Mouse (Mus musculus) regulatory T cell (primary cell): Measurements from ENCODE around the gene Fa2h.

Experiments
- in situ Hi-C: fragments of 300-600 bp; cut with MboI, MseI; formaldehyde crosslinking; loops from one replicate; pipeline ENCODE4 v1.15.1; 2025; ENCODE audit warnings: high pct_unique_total_duplicates

Gene Fa2h

GRCm38 (mm10) chr8:111393391-111394363 lies at the start of gene Fa2h:
Fa2h (minus strand) TSS chr8:111393824.
- in situ Hi-C loops, result no loop called here

- in situ Hi-C loops, result no loop called here
These were observed 45.6 kb upstream of the Fa2h start for GRCm38 (mm10) chr8:111439189-111439588.

DNA sequence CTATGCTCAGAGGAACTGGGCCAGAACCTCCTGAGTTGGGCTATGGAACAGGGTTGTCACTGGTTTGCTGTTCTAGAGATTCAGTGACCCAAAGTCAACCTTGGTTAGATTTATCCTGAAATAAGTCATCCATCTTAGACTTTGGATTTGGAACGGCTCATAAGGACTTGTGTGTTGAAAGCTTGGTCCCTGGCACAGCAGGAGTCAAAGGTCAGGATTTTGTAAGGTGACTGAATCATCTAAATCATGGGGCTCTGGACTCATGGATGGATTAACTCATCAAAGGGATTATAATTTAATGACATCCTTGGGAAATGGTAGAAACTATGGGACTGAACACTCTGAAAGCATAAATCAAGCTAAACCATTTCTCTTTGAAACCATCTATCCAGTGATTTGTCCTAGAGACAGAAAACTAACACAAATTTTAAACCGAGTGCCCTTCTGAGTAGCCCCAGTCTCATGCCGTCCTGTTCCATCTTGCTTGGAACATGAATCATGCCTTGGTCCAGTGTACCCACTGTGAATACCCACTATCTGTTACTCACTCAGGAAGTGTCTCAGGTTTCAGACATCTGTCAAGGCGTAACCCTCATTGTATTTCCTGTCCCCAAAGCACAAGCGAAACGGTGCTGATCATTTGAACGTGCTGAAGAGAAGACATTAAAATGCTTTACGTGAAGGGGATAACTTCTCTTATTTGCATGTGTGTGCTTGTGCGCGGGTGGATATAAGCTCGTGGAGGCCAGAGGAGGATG lies 41.6 kb upstream of the Fa2h start:
- in situ Hi-C loops, result no loop called here

- in situ Hi-C loops, result no loop called here
These were observed 31.0 kb upstream of the Fa2h start for GRCm38 (mm10) chr8:111424646-111425045.

DNA sequence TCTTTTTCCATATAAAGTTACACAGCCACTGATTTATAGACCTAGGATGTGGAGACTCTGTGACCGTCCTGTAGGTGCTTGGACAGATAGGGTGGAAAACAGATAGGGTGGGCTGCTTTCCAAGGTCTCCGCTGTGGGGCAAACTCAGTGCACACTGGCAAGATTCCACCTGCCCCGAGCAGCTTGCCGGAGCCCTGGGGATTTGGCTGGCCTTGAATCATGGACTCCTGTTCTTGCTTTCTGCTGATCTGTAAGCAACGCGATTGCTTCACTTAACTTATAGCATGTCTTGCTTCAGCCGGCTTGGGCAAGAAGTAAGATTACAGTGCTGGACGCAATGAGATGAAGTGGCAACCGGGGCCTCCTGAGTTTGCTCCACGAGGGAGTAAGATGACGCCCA lies 30.6 kb upstream of the Fa2h start:
- in situ Hi-C loops, result no loop called here

GRCm38 (mm10) chr8:111422614-111423013 lies 29.0 kb upstream of the Fa2h start:
- in situ Hi-C loops, result no loop called here

DNA sequence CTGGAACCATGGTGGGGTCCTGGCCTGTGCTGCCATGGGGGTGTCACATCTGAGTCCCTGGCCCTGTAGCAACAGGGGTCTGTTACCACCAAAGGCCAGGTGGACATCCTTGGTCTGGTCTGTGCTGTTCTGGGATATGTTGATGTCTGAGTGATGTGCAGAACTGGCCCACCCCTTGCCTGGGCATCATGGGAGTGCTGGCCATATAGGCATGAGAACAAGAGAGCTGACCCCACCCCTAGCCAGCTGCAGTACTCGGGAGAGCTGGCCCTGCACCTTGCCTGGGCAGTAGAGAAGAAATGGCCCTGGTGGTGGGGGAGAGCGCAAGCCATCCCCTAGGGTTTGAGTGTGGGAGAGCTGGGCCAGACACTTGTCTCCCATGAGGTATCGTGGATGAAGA lies 25.5 kb upstream of the Fa2h start:
- in situ Hi-C loops, result no loop called here

DNA sequence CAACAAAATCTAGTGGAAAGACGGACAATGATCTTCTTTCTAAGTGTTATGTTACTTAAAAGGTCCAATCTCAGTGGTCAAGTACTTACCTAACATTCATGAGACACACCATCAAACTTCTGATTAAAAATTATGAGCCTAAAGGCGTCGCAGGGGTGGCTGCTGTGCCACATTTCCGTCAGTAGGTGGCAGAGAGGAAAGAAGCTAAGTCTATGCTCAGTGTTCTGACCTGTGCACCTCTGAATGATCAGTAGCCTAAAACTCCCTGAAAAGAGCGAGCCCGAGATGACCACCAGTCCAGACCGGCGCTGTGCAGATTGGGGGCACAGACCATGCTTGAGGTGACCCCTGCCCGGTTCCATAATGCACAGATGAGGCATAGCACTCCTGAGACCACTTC lies 25.0 kb upstream of the Fa2h start:
- in situ Hi-C loops, result no loop called here

- in situ Hi-C loops, result no loop called here
These were observed 23.6 kb upstream of the Fa2h start for GRCm38 (mm10) chr8:111417222-111417621.

DNA sequence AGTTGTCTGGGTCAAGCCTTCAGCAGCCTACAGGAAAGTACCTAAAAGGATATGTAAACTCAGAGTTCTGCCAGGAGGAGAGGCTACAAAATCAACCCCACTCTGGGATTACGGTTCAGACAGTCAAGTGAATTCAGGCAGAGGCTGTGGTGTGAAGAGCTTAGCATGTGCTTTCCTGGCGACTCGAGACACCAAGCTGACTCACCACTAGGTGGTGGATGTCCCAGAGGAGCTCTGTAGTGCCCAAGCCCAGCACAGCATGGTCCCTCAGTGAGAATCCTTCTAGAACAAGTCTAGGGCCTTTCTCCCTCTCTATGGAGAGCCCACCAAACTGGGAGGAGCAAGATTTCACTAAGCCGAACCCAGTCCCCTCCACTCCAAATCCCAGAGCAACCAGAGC lies 9.8 kb upstream of the Fa2h start:
- in situ Hi-C loops, result no loop called here

- in situ Hi-C loops, result no loop called here
These were observed 2.4 kb downstream of the Fa2h start for GRCm38 (mm10) chr8:111391268-111391667.

DNA sequence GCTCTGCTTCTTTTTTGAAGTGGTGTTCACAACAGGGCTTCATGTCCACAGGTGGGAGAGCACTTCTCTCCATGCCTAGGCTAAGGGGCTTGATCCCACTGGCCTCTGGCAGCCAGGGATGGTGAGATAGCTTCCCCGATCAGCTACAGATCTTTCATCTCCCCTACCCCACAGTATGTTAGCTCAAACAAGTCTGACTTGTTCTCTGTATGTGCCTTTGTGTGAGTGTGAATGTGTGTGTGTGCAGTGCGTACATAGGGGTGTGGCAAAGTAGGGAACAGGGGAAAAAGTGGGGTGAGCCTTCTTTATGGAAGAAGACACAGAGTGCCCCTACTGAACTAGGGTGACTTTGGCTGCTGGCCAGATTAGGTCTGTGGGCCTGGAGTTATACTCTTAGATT lies 2.8 kb downstream of the Fa2h start:
- in situ Hi-C loops, result no loop called here

DNA sequence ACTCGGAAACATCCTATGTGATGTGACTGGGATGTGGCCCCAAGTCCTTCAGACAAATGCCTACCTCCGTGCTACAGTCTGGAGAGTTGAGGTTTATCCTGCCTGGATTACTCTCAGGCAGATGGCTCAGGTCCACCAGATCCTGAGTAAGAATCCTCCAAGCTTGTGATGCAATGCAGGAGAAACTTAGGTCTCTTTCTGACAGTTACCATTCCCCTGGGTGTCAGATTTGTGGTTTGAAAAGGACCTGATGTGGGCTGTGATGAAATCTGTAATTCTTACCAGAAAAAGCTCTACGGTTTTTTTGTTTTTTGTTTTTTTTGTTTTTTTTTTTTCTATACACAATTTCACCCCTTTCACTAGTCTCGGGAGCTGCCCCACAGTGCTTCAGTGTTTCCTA lies 4.0 kb downstream of the Fa2h start:
- in situ Hi-C loops, result no loop called here

DNA sequence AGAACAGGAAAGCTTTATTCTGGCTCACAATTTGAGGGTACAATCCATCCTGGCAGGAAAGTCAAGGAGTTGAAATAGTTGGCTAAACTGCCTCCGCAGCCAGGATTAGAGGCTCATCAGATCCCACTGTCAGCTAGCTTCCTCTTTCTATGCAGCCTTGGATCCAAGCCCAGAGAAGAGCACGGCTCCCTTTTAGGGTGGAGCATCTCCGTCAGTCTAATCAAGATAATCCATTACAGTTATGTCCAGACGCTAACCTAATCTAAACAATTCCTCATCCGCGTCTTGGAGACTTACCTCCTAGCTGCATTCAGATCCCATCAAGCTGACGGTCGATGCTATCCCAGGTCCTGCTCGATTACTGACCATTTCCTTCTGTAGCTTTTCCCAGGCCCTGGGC lies 7.7 kb downstream of the Fa2h start:
- in situ Hi-C loops, result no loop called here

- in situ Hi-C loops, result no loop called here
These were observed 9.0 kb downstream of the Fa2h start for GRCm38 (mm10) chr8:111384628-111385027.

- in situ Hi-C loops, result no loop called here
These were observed 18.4 kb downstream of the Fa2h start for GRCm38 (mm10) chr8:111375192-111375591.

DNA sequence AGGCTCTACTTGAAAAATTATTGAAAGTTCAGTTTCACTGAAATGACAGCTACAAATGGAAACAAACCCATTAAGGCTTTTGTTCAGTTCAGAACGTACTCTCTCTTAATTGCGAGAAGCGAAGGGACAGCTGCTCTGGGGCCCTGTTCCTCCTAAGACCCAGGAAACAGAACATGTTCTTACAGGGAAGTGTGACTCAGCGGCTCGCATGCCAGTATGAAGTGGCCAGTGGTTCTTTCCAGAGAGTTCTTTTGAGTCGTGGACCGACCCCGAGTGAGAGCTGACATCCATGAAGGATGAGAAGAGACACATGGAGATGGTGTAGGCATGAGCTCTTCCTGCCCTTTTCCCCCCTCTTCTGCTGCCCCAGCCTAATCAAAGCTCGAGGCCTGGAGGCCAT lies 23.9 kb downstream of the Fa2h start:
- in situ Hi-C loops, result no loop called here

DNA sequence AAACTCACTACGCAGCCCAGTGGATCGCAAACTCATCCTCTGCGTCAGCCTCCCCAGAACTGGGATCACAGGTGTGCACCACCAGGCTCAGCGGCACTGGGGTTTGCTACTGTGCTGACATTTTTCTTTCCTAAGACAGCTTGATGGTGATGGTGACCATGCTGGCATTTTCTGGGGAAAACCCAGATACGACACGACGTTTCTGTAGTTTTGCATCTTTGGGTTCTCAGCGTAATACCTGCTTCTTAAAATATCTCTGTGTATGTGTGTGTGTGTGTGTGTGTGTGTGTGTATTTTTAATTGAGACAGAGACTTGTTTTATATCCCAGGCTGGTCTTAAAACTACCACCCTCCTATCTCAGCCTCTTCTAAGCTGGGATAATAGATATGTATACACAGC lies 26.3 kb downstream of the Fa2h start:
- in situ Hi-C loops, result no loop called here

DNA sequence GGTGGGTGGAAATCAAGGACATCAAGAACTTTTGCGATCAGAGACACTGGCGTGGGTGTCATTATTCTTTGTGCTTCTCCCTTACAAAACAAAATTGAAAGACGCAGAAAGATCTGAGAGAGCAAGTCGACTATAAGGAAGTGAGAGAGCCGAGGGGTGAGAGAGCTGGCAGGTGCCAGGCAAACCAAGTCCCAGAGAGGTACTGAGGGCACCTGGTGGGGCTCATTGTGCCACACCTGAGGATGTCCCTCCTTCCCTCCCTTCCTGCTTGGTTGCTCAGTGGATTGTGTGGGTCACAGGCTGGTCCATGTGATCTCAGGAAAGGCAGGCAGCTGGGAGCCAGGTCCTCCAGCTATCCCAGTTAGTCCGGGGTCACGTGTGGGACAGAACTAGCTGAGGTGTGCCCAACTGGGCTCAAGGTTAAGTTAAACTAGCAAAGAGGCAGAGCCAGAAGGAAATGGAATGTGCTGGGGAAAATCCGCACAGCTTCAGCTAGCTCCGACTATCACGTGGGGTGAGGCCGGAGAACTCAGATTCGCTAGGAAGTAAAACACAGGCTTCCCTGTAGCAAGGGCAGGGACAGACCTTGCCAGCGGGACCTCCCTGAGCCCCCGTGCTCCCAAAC lies 26.9 kb downstream of the Fa2h start:
- in situ Hi-C loops, result no loop called here

GRCm38 (mm10) chr8:111363489-111363888 lies 30.1 kb downstream of the Fa2h start:
- in situ Hi-C loops, result no loop called here

GRCm38 (mm10) chr8:111360579-111361209 lies 32.9 kb downstream of the Fa2h start:
- in situ Hi-C loops, result no loop called here

DNA sequence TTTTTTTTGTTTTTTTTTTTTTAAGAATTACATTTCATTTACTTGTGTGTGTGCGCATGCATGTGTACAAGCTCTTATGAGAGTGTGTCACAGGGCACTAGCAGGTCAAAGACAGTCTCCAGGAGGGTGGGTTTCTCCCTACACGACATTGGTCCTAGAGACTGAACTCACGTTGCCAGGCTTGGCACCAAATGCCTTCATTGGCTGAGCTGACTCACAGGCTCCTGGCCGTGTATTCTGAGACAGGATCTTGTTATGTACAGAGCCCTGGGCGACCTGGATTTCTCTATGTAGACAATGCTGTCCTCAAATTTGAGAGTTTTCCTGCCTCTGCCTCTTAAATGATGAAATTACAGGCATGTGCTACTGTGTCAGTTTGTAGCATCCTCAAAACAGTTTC lies 33.7 kb downstream of the Fa2h start:
- in situ Hi-C loops, result no loop called here
